In the genomic region with DNA sequence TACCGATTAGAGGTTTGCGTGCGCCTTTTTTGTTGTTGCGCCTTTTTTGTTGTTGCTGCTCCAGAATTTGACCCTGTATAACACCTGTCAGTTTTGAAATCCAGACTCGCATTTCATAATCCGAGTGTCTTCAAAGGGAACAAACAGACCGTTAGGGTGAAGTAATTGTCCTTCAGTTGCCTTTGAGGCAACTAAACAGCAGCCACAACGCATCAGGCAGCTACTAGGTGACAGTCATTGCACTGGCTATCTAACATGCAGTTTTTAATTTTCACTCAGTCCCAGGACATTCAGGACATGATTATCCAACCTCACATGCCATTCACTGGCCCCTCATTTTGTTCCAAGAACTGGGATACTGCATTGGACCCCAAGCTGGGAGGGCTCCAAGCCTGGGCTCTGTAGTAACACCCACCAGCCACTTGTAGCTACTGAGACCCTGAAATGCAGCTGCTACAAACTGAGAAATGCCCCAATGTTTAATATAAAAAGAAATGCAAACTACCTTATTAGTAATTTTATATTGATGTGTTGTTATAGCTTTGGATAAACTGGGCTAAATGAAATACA, we compare ENCODE assay signal across 1 mouse cellular context.
TF ChIP-seq lines count a peak whose summit lies in the region.

No protein-coding gene starts in this region.

TF ChIP-seq in CH12.LX, 34 proteins besides CTCF, POLR2A, EP300 and RAD21:
- no peak for TF ChIP-seq MXI1 (IDR thresholded peaks at IDR 0.05; ENCODE audit: low read depth, low read length)
- no peak for TF ChIP-seq TCF12 (IDR thresholded peaks at IDR 0.05; ENCODE audit: low read depth, low read length)
- no peak for TF ChIP-seq ZMIZ1 (IDR thresholded peaks at IDR 0.05; ENCODE audit: low read depth, low read length)
- TF ChIP-seq MYC (IDR thresholded peaks at IDR 0.05; ENCODE audit: low read depth, low read length) = no peak
- no peak for TF ChIP-seq E2F4 (IDR thresholded peaks at IDR 0.05; ENCODE audit: insufficient replicate concordance, low read depth, low read length)
- no peak for TF ChIP-seq JUND (conservative IDR thresholded peaks at IDR 0.05; ENCODE audit: low read depth, low read length)
- TF ChIP-seq USF1 (IDR thresholded peaks at IDR 0.05; ENCODE audit: low read depth, low read length) = no peak
- no peak for TF ChIP-seq NELFE (IDR thresholded peaks at IDR 0.05; ENCODE audit: low read depth, low read length)
- TF ChIP-seq SIN3A (IDR thresholded peaks at IDR 0.05; ENCODE audit: low read length) = no peak
- no peak for TF ChIP-seq JUN (IDR thresholded peaks at IDR 0.05; ENCODE audit: insufficient read depth, low read depth, low read length)
- no peak for TF ChIP-seq IRF4 (IDR thresholded peaks at IDR 0.05; ENCODE audit: low read depth, low read length)
- TF ChIP-seq ZC3H11A (IDR thresholded peaks at IDR 0.05; ENCODE audit: low read depth, low read length) = no peak
